Mouse (Mus musculus) E14TG2a.4 (cell line): ENCODE results near the gene Palm3.

Experiments used
- CTCF ChIP-seq: conservative IDR thresholded peaks from 2 replicates; pipeline ENCODE4 v1.5.1; 2014; ENCODE audit warnings: low read length
- NANOG ChIP-seq: IDR thresholded peaks from 2 replicates; pipeline ENCODE4 v1.6.1; 2014; ENCODE audit warnings: borderline replicate concordance, low read length, mixed read lengths

DNA sequence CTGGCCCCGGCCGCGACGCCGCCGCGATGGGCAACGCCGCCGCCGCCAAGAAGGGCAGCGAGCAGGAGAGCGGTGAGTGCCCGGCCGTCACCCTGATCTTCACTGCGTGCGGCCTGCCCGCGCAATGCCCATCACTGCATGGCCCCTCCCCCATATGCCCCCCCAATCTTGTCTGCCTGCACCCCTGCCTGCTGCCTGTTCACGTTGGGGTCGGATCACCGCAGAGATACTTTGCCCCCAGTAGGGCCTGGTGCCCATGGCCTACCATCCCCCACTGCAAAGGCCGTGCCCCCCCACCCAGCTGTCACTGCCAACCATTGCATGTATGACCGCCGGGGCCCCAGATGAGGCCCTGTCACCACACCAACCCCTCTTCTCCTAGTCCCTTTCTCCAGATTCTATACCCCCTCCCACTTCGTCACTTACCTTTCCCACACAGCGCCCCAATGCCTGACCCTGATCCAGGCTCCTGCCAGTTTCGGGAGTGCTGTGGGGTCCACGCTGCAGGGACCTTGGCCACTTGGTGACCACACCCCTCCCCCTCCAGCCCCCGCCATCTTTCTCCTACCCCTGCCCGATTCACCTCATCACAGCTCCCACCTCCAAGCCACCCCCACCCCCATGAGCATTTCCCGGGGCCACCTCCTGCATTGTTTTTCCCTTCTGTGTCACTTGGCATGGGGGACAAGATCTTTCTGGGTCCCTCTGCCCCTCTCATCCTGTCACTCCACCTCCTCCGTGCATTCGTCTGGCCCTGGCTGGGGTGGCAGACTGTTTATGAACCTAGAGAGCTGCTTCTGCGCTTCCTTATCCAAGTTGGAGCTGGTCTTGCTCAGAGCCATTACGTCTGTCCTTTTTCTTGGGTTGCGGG, 47.9 kb upstream of the Palm3 start:
- no peak for TF ChIP-seq CTCF
- no peak for TF ChIP-seq NANOG
